Mouse (Mus musculus): ENCODE data around the gene Myo15.

GRCm38 (mm10) chr11:60444007-60444406 lies 25.1 kb upstream of the Myo15 start:
- no peak for TF ChIP-seq CTCF (IDR thresholded peaks at IDR 0.05; ENCODE audit: control insufficient read depth, insufficient read depth, insufficient replicate concordance, low read depth, low read length)
- no peak for TF ChIP-seq POLR2A (IDR thresholded peaks at IDR 0.05; ENCODE audit: control insufficient read depth, low read depth, low read length)

Measured in testis, adult 2 months (tissue).